Mouse (Mus musculus) left cerebral cortex, postnatal 4 days (tissue): Measurements from ENCODE around the gene Ugt1a7c. TPM values are rescaled to one million over a fixed set of nuclear protein-coding genes. Genes with fewer than 3 reads are reported as not detected.
A peak's percentile ranks its signal among the peaks of the same experiment; 100 is the strongest.
"Not testable (repeated sequence)": the region's sequence is repeated elsewhere in the genome, so short reads cannot be mapped to it uniquely, and the experiment has no call there.

Source experiments
- DNase-seq: peaks from one replicate; pipeline ENCODE4 v3.0.0-alpha.2; 2022
- intact Hi-C: fragments of 180-260 bp; cut with DNase I; formaldehyde crosslinking; loops from one replicate; pipeline ENCODE4 v1.15.1; 2025
- total RNA-seq, 2 experiments: library from RNA; stranded (reverse); gene quantifications; 2 replicates each; pipeline ENCODE4 v1.2.3; 2021

The Ugt1a7c gene
- total RNA-seq, 2 experiments from 2014 or later = 0.40 to 0.56 TPM

DNA sequence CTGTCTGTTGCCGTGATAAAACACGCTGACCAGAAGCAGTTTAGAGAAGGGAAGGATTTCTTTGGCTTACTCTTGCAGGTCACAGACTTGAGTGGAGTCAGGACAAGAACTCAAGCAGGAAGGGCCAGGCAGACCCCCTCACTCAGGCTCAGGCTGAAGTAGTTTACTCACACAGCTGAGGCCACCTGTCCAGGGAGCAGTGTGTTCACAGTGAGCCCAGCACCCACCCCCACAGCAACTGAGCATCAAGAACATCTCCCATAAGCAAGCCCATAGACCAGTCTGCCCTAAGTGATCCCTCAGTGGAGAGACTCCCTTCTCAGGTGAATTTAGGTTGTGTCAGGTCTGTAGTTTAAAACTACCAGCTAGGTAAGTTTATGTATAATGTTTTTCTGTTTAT lies 14.7 kb downstream of the Ugt1a7c start:
- intact Hi-C loops, DNase-seq: not testable (repeated sequence)

DNA sequence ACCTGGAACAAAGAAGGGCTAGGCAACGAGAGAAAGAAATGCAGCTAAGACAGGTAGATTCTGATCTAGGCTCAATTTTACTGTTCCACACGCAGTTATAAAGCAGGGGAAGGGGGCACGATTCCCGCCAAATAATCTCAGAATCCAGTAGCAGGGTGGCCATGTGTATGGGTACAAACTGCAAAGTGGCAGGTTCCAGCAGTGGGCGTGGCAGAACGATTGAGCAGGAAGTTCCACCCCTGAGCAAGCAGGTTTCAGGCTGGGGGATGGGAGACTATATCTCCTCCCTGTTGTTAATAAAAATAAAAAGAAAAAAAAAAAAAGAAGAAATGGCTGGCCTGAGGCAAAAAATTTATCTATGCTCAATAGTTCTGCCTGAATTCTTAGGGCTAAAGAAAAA lies 17.9 kb downstream of the Ugt1a7c start:
- intact Hi-C loops, DNase-seq: not testable (repeated sequence)

DNA sequence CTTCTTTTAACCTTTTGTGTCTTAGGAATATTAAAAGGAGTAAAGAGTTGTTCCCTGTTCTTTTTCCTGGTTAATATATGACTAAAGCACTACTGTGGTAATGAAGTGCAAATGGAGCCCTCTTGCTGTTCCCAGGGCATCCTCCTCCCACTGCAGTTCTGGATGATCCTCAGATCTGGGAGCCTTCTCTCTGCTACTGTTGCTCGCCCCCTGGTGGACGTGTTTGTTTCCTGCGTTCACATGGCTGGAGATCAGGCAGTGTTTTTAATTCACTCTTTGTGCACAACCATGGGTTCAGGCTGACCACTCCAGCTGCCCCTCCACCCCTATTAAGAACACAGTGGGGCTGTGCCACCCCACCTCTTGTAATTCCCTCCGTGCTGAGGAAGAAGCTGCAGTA lies 25.7 kb downstream of the Ugt1a7c start:
- DNase-seq, intact Hi-C loops: not testable (repeated sequence)

DNA sequence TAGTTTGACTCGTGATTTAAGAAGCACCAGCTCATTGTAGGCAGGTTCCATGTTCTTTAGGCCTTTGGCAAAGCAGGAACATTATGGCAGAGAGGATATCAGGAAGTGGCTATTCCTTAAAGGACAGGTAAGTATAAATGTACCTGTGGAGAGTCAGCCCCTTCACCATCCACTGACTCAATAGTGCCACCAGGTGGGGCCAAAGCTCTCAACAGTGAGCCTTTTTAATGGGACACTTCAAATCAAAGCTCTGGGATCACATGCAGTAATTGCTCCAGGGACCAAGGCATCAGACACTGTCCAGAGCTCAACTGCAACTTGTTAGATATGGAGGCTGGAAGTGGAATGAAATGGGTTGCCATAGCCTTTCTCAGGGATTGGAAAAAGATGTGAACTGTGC lies 26.7 kb downstream of the Ugt1a7c start:
- intact Hi-C loops, DNase-seq: not testable (repeated sequence)

- DNase-seq, intact Hi-C loops: not testable (repeated sequence)
Measured at GRCm38 (mm10) chr1:88125827-88126360, 31.0 kb downstream of the Ugt1a7c start.

DNA sequence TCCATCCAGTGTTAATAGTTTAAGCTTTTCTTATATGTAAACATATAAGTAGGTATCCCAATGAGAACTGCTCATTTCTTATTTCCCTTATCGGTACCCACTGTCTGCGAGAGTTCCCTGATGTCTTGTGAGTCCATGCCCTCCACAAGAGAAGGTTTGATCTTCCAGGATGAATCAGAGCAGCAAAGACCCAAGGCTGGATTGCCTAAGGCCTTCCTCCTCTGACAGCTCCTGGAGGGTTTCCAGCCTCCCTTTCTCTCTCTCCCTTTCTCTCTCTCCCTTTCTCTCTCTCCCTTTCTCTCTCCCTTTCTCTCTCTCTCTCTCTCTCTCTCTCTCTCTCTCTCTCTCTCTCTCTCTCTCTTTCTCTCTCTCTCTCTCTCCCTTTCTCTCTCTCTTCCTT lies 34.2 kb downstream of the Ugt1a7c start:
- intact Hi-C loops, DNase-seq: not testable (repeated sequence)

GRCm38 (mm10) chr1:88130223-88130622 lies 35.4 kb downstream of the Ugt1a7c start:
- DNase-seq, intact Hi-C loops: not testable (repeated sequence)

GRCm38 (mm10) chr1:88133908-88134456 lies 39.1 kb downstream of the Ugt1a7c start:
- intact Hi-C loops = no loop called here

DNA sequence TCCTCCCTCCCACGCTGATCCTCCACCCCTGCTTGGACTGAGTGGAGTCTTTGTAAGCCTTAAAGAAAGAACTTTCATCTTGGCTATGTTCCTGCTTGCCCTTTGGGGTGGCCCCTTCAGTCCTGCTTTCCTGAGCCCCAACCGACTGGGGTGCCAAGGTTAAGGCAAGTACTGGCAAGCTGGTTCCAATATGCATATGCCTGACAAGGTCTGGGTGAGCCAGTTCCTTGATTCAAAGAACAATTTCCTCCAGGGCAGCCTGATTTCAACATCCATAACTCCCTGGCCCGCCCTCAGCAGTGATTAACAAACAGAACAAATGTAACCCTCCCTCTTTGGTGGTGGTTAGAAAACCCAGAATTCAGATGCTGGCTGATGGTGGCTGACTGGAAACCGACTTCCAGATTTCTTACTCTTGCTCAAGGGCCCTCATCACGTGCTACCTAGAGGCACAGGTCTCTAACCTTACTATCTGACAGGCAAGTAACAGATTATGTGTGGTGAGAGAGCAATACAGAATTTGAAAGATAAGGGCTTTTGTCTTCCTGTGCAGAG lies 39.7 kb downstream of the Ugt1a7c start, which contains the start of gene Ugt1a6a:
Gene Ugt1a6a, plus strand, starts transcription at position 353 of the 555 bp plus-strand sequence.
- DNase-seq, intact Hi-C loops: not testable (repeated sequence)

More at GRCm38 (mm10) chr1:88133908-88134456, 39.1 kb downstream of the Ugt1a7c start:
- no peak for DNase-seq

DNA sequence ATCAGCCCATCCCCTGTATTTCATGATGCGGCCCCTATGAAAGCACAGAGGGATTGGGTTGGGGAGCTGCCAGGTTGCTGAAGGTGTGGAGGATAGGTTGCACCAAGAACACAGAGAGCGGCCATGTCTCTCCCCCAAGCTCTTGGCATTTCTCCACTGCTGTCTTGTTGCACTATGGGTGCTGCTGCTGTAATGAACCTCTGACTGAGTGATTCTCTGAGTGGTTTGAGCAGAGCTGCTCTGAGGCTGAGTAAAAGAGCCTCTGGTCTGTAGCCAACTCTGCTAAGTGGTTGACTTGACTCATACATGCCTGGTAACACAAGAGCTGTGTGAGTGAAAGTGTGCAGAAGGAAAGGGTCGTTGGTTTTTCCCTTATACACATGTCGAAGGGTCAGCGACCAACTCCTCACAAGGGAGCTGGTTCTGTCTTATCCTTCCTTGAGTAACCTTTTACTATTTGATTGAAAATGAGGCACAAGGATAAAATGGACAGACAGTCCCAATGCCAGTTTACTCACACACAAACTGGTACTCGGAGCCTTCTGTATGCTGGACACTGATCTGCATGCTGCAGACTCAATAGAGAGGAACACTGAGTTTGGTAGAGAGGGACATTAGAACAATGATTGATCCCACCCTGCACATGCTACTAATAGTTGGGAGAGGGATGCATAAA lies 40.5 kb downstream of the Ugt1a7c start:
- intact Hi-C loops, DNase-seq: not testable (repeated sequence)

DNA sequence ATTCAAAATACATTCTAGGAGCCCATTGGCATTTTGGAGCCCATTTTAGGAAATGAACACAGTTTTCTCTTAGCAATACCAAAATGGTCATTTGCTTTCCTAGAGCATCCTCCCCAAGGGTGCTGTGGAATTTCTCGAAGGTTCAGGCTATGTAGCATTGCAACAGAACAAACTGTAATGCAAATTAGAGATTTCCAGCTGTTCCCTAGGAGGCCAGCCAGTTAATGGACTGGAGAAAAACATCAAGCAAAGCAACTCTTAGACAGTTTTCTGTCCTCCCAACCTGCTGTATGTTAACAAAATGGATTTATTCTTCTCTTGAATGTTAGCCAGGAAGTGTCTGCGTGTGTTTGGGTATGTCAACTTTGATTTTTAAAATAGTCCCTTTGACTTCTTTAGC lies 41.8 kb downstream of the Ugt1a7c start:
- intact Hi-C loops = no loop called here
- DNase-seq = no peak

DNA sequence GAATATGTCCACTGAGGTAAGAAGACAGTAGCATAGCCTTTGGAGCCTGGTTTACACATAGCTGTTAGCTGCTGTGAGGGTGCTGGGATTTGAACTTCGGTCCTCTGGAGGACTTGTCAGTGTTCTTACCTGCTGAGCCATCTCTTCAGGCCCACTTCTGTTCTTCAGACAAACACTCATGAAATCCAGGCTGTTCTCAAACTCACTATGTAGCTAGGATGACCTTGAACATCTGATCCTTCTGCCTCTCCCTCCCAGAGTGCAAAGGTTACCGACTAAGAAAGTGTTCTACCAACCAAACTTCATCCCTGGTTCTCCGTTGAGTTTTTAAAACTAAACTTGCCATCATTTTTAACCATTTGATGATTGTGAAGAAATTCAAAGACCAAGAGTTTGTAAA lies 42.4 kb downstream of the Ugt1a7c start:
- intact Hi-C loops = no loop called here
- no peak for DNase-seq

- intact Hi-C loops = no loop called here
- DNase-seq = no peak
Measured at GRCm38 (mm10) chr1:88138145-88138544, 43.3 kb downstream of the Ugt1a7c start.

- DNase-seq, intact Hi-C loops: not testable (repeated sequence)
Measured at GRCm38 (mm10) chr1:88140492-88140891, 45.6 kb downstream of the Ugt1a7c start.

DNA sequence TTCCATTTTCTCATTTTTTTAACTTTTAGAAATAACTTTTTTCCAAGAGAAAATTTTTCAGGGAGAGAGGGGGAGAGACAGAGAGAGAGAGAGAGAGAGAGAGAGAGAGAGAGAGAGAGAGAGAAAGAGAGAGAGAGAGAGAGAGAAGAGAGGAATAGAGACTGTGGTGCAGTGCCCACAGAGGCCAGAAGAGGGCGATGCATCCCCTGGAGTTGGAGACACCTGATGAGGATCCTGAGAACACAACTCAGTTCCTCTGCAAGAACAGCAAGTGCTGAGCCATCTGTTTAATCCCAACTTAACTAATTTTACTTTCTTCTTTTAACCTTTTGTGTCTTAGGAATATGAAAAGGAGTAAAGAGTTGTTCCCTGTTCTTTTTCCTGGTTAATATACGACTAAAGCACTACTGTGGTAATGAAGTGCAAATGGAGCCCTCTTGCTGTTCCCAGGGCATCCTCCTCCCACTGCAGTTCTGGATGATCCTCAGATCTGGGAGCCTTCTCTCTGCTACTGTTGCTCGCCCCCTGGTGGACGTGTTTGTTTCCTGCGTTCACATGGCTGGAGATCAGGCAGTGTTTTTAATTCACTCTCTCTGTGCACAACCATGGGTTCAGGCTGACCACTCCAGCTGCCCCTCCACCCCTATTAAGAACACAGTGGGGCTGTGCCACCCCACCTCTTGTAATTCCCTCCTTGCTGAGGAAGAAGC lies 49.3 kb downstream of the Ugt1a7c start:
- intact Hi-C loops = not testable (repeated sequence)
- peak; percentile 47 for DNase-seq

DNA sequence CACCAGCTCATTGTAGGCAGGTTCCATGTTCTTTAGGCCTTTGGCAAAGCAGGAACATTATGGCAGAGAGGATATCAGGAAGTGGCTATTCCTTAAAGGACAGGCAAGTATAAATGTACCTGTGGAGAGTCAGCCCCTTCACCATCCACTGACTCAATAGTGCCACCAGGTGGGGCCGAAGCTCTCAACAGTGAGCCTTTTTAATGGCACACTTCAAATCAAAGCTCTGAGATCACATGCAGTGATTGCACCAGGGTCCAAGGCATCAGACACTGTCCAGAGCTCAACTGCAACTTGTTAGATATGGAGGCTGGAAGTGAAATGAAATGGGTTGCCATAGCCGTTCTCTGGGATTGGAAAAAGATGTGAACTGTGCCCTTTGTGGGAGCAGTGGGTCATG lies 50.4 kb downstream of the Ugt1a7c start:
- peak; percentile 9 for DNase-seq
- intact Hi-C loops = not testable (repeated sequence)

GRCm38 (mm10) chr1:88150133-88150532 lies 55.3 kb downstream of the Ugt1a7c start:
- intact Hi-C loops = loop anchor here (10.0 kb wide), 1 partner anchor 135 kb away; no protein-coding TSS in a partner anchor

DNA sequence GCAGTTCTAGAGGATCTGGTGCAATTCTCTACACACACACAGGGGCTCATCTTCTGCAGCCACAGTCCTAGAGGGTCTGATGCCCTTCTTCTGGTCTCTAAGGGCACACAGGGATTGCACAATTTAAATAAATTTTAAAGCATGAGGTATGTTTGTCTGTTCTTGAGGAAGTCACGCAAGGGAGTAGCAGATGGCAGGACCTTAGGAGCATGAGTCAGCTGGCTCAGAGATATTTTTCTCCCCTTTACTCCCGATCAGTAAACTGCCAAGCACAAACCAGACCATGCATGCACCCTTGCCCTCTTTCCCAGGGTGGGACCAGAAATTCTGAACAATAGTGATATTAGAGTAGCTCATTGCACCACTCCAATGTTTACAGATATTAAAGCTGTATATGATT lies 63.6 kb downstream of the Ugt1a7c start:
- DNase-seq = no peak
- intact Hi-C loops = loop anchor here (10.0 kb wide), 1 partner anchor 126 kb away; no protein-coding TSS in a partner anchor

More at GRCm38 (mm10) chr1:88150133-88150532, 55.3 kb downstream of the Ugt1a7c start:
- DNase-seq = peak; percentile 15

GRCm38 (mm10) chr1:88165711-88166110 lies 70.8 kb downstream of the Ugt1a7c start, which contains the start of gene Ugt1a5:
Ugt1a5 (plus strand) TSS chr1:88166012.
- DNase-seq = no peak
- intact Hi-C loops = no loop called here

- DNase-seq, intact Hi-C loops: not testable (repeated sequence)
Measured at GRCm38 (mm10) chr1:88172190-88172589, 77.3 kb downstream of the Ugt1a7c start.

- no peak for DNase-seq
- intact Hi-C loops = no loop called here
Measured at GRCm38 (mm10) chr1:88179657-88180056, 84.8 kb downstream of the Ugt1a7c start.
